Comparison of ENCODE assay signal across 8 mouse cellular contexts in genomic region chr10:96744167-96744777, GRCm38 (mm10).
DNase-seq lines count a peak whose midpoint lies in the region; ATAC-seq and TF ChIP-seq lines count a peak whose summit lies in the region.

No protein-coding gene starts in this region.

- H3K36me3 ChIP-seq in lung, embryonic 16.5 days (ENCODE audit: control insufficient read depth, insufficient read depth, low read length): no peaks in the 10 kb centered on the region
- H3K36me3 ChIP-seq in liver, embryonic 11.5 days (ENCODE audit: control insufficient read depth, insufficient read depth, low read length): no peaks in the 10 kb centered on the region

- H3K27ac ChIP-seq in gastrocnemius, adult 2 months: no peak overlapping the region
- peak overlapping the region; percentile 85 for H3K27ac ChIP-seq in lung, embryonic 16.5 days (ENCODE audit: low read length)
- no peak overlapping the region for H3K27ac ChIP-seq in liver, embryonic 11.5 days (ENCODE audit: low read depth, low read length)

- H3K9ac ChIP-seq in lung, embryonic 16.5 days (ENCODE audit: low read length): peak overlapping the region; percentile 32
- H3K9ac ChIP-seq in liver, embryonic 11.5 days (ENCODE audit: low read depth, low read length): no peak overlapping the region

- H3K4me2 ChIP-seq in lung, embryonic 16.5 days (ENCODE audit: low read depth, low read length): peak overlapping the region; percentile 39
- no peak overlapping the region for H3K4me2 ChIP-seq in liver, embryonic 11.5 days

- peak; percentile 88 for ATAC-seq in lung, embryonic 16.5 days (ENCODE audit: low read depth)
- no peak for ATAC-seq in liver, embryonic 11.5 days (replicated peaks; ENCODE audit: low FRiP score)

- 20% methylated on average over 11 of the region's 11 CpGs for WGBS in lung, embryonic 16.5 days
- WGBS in liver, embryonic 11.5 days: 63% methylated on average over 11 of the region's 11 CpGs

- H3K4me1 ChIP-seq in lung, embryonic 16.5 days (replicated peaks; ENCODE audit: control insufficient read depth, insufficient read depth, low read length): peaks cover 14% of the 10 kb centered on the region
- H3K4me1 ChIP-seq in liver, embryonic 11.5 days (replicated peaks; ENCODE audit: control insufficient read depth, insufficient read depth, low read length): no peaks in the 10 kb centered on the region

- no peaks in the 10 kb centered on the region for H3K27me3 ChIP-seq in lung, embryonic 16.5 days (ENCODE audit: control insufficient read depth, insufficient read depth, low read depth, low read length)
- H3K27me3 ChIP-seq in liver, embryonic 11.5 days (replicated peaks; ENCODE audit: control insufficient read depth, insufficient read depth, low read length): no peaks in the 10 kb centered on the region

- peak overlapping the region; percentile 48 for H3K4me3 ChIP-seq in gastrocnemius, adult 2 months
- H3K4me3 ChIP-seq in lung, embryonic 16.5 days (ENCODE audit: low read length): peak overlapping the region; percentile 6; the same call in 1 of the 2 replicates
- no peak overlapping the region for H3K4me3 ChIP-seq in liver, embryonic 11.5 days (ENCODE audit: low read depth, low read length)

- DNase-seq in MN1 (ENCODE audit: low spot score): peak; percentile 67
- peak; percentile 44 for DNase-seq in NIH3T3 (ENCODE audit: low read depth)
- peak; percentile 61 for DNase-seq in gastrocnemius, adult 2 months
- peak; percentile 44 for DNase-seq in kidney, adult 18-20 months
- DNase-seq in liver, embryonic 11.5 days (ENCODE audit: low spot score): no peak
- DNase-seq in right cerebral cortex, postnatal 14 days: no peak
- no peak for DNase-seq in ovary, postnatal 14 days (ENCODE audit: low spot score)

- H3K9me3 ChIP-seq in lung, embryonic 16.5 days (ENCODE audit: control insufficient read depth, low read length): no peaks in the 10 kb centered on the region
- H3K9me3 ChIP-seq in liver, embryonic 11.5 days (ENCODE audit: control insufficient read depth, low read length): no peaks in the 10 kb centered on the region

- TF ChIP-seq CTCF in gastrocnemius, adult 2 months (IDR thresholded peaks at IDR 0.05): no peak

- intact Hi-C loops in gastrocnemius, adult 2 months (cut with DNase I): no loop called here

Comparison
In these comparisons a context has a peak if more than half of its experiments do, and no peak if none do; other contexts are left out.
1. DNase-seq: peak in MN1 (single experiment), NIH3T3 (single experiment), gastrocnemius, adult 2 months (single experiment) and kidney, adult 18-20 months (single experiment); none in liver, embryonic 11.5 days (single experiment), right cerebral cortex, postnatal 14 days (single experiment) and ovary, postnatal 14 days (single experiment).